Mouse (Mus musculus): ENCODE results near the gene Tmod3.
"Not testable (repeated sequence)": the region's sequence is repeated elsewhere in the genome, so short reads cannot be mapped to it uniquely, and the experiment has no call there.

The Tmod3 gene

GRCm38 (mm10) chr9:75498571-75498970 lies 60.9 kb downstream of the Tmod3 start:
- ATAC-seq (ENCODE audit: low TSS enrichment), result no peak

GRCm38 (mm10) chr9:75495945-75496344 lies 63.5 kb downstream of the Tmod3 start:
- no peak for ATAC-seq (ENCODE audit: low TSS enrichment)

GRCm38 (mm10) chr9:75494407-75495005 lies 65.0 kb downstream of the Tmod3 start:
- peak; percentile 69 for ATAC-seq (ENCODE audit: low TSS enrichment)

GRCm38 (mm10) chr9:75488255-75488654 lies 71.2 kb downstream of the Tmod3 start:
- ATAC-seq (ENCODE audit: low TSS enrichment), result not testable (repeated sequence)

GRCm38 (mm10) chr9:75485231-75485630 lies 74.2 kb downstream of the Tmod3 start:
- no peak for ATAC-seq (ENCODE audit: low TSS enrichment)

- peak; percentile 94 for ATAC-seq (ENCODE audit: low TSS enrichment)
These were observed 78.9 kb downstream of the Tmod3 start for GRCm38 (mm10) chr9:75480536-75481075.

- ATAC-seq (ENCODE audit: low TSS enrichment), result peak; percentile 56
These were observed 80.2 kb downstream of the Tmod3 start for GRCm38 (mm10) chr9:75479106-75479725.

DNA sequence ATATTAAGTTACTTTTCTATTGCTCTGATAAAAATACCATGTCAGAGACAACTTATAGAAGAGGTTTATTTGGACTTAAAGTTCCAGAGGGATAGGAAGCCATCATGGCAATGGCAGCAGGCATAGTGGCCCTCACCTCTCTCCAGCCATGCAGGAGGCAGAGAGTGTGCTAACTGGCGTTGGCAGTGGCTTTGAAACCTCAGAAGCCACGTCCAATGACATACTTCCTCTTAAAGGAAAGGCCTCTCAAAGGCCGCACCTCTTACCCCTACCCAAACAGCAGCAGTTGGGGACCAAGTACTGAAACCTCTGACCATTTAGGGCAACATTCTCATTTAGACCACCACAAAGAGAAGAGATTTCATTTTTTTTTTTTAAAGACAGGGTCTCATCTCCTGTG lies 82.2 kb downstream of the Tmod3 start:
- ATAC-seq (ENCODE audit: low TSS enrichment), result no peak

DNA sequence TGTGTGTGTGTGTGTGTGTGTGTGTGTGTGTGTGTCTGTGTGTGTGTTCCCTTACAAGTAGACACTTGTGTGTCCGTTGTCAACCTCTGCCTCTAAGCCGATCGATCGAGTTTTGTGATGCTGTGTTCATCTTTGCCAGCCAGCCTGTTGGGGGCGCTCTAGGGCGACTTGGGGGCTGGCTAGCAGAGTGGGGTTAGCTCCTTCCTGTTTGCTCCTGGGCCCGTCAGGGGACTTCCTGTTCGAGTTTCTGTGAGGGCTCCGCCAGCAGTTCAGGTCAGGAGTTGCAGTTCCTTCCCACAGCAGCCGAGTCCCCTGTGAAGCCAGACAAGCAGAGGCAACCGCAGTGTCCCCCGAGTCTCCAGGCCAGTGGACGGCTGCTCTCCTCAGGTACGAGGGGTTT lies 91.2 kb downstream of the Tmod3 start:
- no peak for ATAC-seq (ENCODE audit: low TSS enrichment)

GRCm38 (mm10) chr9:75467581-75467980 lies 91.9 kb downstream of the Tmod3 start:
- no peak for ATAC-seq (ENCODE audit: low TSS enrichment)

GRCm38 (mm10) chr9:75466641-75467040 lies 92.8 kb downstream of the Tmod3 start:
- ATAC-seq (ENCODE audit: low TSS enrichment), result no peak

- peak; percentile 82 for ATAC-seq (ENCODE audit: low TSS enrichment)
These were observed 93.6 kb downstream of the Tmod3 start for GRCm38 (mm10) chr9:75465856-75466255.

DNA sequence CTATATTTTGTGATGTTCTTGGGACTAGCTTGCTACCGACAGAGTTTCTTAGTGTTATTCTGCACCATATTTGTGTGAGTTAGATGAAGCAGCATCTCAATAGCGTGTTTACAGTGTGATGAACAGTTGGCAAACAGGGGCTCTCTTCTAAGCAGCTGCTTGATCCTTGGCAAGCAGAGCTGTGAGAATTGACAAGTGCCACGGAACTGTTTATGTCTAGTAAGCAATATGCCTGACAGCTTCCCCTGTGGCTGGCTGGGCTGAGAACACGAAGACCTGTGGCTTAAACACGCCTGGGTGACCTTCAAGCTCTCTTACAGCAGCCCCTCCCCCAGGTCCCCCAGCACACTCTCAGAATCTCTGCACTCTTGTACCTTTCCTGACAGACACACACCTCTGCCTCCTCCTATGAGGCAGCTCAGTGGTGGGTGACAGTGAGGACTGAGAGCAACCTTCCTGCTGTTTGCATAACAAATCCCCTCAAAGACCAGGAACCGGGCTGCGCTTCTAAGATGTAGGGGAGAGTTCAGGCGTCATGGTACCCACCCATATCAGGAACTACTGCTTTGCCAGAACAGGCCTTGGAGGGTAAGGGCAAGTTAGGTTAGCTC lies 96.3 kb downstream of the Tmod3 start:
- ATAC-seq (ENCODE audit: low TSS enrichment), result no peak

- ATAC-seq (ENCODE audit: low TSS enrichment), result no peak
These were observed 103.8 kb downstream of the Tmod3 start for GRCm38 (mm10) chr9:75455684-75456083.

DNA sequence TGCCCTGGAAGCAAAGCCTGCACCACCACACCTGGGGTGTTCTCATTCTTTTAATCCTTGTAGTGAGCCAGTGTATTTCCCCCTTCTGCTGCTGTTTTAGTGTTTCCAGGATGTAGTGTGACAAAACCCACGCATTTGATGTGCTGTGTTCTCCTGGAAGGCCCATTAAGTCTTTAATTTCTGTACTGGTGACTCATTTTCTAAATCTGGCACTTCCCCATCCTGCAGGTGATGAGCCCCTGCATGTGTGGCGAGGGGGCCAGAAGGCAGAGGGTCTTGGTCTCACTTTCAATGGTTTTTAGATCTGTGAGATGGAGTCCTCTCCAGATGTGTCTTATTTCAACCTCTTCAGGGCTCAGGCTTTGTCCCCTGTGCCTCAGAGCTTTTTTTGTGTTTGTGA lies 105.5 kb downstream of the Tmod3 start:
- no peak for ATAC-seq (ENCODE audit: low TSS enrichment)

DNA sequence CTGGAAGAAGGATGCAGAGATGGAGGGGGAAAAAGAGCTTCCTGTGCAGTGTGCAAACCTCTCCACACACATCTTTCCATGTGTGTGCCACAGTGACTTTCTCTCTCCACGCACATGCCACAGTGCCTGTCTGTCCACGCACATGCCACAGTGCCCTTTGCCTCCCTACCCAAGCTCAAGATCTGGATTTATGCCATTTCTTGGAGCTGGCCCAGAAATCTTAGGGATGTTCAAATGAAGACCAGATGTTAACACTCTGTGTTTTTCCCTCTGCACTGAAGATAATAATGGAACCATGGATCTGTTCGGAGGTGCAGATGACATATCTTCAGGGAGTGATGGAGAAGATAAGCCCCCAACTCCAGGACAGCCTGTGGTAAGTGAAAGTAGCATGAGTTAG lies 111.4 kb downstream of the Tmod3 start:
- ATAC-seq (ENCODE audit: low TSS enrichment), result no peak

All from frontal cortex, adult (tissue).